Mouse (Mus musculus) neural tube, postnatal 0 days (tissue): ENCODE results near the gene AU022751. TPM values are rescaled to one million over a fixed set of nuclear protein-coding genes. Genes with fewer than 3 reads are reported as not detected.

Source experiments
- microRNA-seq: library from miRNA; unstranded; fragments of <30 nt; microRNA quantifications from one replicate; pipeline ENCODE4, GENCODE M21; 2016
- polyA plus RNA-seq: library from polyadenylated mRNA; unstranded; fragments of >200 nt; fragmentation: Nextera tagmentation; extraction: Ambion mirVana; gene quantifications from 2 replicates; pipeline ENCODE4 v1.2.1, GENCODE M21; 2015

The AU022751 gene
- polyA plus RNA-seq: not detected in 2 replicates

DNA sequence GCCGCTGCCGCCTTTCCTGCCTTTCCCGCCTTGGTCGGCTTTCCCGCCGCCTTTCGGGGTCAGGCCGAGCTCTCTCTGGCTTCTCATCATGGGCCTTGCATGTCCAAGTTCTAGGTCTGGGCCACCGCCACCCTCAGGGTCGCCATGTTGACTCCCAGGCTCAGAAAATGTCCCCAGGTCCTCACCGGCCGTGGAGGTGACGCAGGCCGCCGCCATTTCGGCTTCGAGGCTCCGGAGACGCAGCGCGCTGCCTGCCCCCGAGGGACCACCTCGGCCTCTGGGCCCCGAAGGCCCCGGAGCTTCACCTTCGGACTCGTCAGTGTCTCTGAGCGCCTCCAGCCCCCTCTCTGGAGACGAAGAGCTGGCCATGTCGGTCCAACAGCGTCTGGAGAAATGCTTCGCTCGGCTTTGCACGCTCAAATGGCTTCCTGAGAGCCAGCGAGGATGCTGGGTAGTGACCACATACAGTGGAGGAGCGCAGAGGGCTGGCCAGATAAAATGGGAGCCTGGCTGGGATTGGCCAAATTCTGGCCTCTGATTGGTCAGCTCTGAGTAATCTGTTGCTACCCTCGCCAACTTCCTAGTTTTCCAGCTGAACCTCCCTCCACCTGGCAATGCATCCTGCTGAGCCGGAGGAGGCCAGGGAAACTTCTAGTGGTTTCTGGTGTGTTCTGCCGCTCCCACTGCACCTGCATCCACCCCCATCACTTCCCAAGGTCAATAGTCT is at the start of gene AU022751:
AU022751 (minus strand) TSS at position 466 of the 727 bp plus-strand sequence.

DNA sequence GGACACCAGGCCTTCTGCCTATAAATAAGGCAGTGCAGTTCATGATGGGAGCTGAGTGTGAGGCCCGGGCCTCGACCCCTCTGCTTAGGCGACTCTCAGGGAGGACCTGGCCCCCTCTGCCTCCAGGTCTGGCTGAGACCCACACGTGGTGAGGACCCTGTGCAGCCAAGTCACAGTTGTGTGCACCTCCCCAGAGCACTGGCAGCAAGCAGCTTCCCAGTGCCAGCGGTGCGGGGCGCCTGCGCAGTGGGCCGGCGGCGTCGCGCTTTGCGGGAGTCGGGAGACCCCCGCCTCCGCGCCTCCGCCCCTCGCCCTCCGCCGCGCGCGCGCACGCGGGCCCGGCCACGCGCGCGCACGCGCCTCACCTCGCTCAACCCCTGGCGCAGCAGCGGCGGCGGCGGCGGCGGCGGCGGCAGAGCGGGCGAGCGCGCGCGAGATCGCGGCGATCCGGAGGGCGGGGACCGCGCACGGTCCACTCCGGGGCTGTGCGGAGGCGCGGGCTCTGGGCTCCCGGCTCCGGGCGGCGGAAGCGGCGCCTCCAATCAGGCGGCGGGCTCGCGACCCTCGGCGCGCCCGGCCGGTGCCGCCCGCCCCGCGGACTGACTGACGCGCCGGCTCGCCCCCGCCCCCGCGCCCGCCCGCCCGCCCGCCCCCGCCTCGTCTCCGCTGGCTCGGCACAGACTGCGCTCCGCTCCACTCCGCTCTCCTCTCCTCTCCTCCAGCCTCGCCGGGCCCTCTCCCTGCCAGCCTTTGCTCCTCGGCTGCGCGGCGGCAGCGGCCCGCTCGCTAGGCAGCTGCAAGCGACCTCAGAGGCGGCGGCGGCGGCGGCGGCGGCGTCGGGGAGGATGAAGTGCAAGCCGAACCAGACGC is 35.9 kb downstream of the AU022751 start, which contains the start of gene Nudt11:
Nudt11 (plus strand) TSS at position 388 of the 870 bp plus-strand sequence.

Small RNA genes lying within 50 kb of the gene (microRNA-seq; reads per million reads assigned to microRNA genes)
- gene Gm27360: not detected

Other genes starting within 250 kb of the AU022751 start
- 22.2 and 24.8 TPM in 2 replicates for gene Nudt11, start 36.0 kb downstream of the AU022751 start, polyA plus RNA-seq
- 36.6 and 40.3 TPM in 2 replicates for gene Nudt10, start 89.6 kb upstream of the AU022751 start, polyA plus RNA-seq
- gene Bmp15, start 237.3 kb upstream of the AU022751 start, polyA plus RNA-seq: 0.25 TPM in 2 replicates